Mouse (Mus musculus) left cerebral cortex, postnatal 10 days (tissue): ENCODE measurements at regions not wholly inside any gene's neighbourhood (a gene's known extent, or its start where the extent isn't known, plus 50 kb on each side); places are given as distances from the start of the nearest gene placed in this dataset.

Source experiments
- DNase-seq, 2 experiments: peaks; one replicate each; pipeline ENCODE4 v3.0.0; 2021 to 2022; ENCODE audit warnings: low spot score in 2 of 2, mixed read lengths in 1 of 2; ENCODE audit errors: extremely low spot score in 1 of 2
- intact Hi-C: fragments of 180-260 bp; cut with DNase I; formaldehyde crosslinking; loops from one replicate; pipeline ENCODE4 v1.15.1; 2025

DNA sequence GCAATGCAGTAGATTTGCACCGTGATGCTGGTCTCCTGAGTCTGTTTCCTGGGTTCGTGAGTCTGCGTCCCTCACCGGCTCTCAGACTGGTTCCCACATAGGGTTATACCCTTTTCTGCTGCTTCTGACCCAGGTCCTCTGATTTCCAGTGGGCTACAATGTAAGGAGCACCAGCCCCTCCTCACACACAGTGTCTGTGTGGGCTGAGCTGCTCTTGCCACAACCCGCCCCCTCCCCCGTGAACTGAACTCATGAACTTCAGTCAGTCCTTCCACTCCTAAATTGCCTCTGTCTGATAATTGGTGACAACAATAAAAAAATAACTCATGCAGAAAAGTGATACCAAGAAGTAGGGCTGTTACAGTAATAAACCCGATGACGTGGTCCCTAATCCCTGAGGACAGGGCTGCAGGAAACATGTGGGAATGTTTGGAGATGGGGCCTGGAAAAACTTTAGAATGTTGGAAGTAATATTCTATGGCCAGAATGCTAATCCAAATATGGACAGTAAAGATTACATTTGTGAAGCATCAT lies 54.2 kb upstream of the Ankfn1 start:
- DNase-seq, result no peak
- intact Hi-C loops, result no loop called here
